Mouse (Mus musculus) layer of hippocampus, adult 2 months (tissue): Measurements from ENCODE around the gene Atxn7l3. TPM values are rescaled to one million over a fixed set of nuclear protein-coding genes. Genes with fewer than 3 reads are reported as not detected.
A peak's percentile ranks its signal among the peaks of the same experiment; 100 is the strongest.

Source experiments
- DNase-seq, 2 experiments: peaks; one replicate each; pipeline ENCODE4 v3.0.0; 2022; ENCODE audit warnings: low spot score in 2 of 2
- H3K27ac ChIP-seq: fragments of 200-600 bp; 2 replicates; pipeline ENCODE4 v1.8.1; 2022
- H3K4me3 ChIP-seq: fragments of 200-600 bp; 2 replicates; pipeline ENCODE4 v1.8.1; 2022; ENCODE audit warnings: mild to moderate bottlenecking
- CTCF ChIP-seq: fragments of 200-600 bp; conservative IDR thresholded peaks from 2 replicates; pipeline ENCODE4 v1.8.1; 2022; ENCODE audit warnings: antibody characterized with exemption, mild to moderate bottlenecking, moderate library complexity
- total RNA-seq, 2 experiments: library from RNA; stranded (reverse); gene quantifications; 2 replicates each; pipeline ENCODE4 v1.2.3; 2021

The Atxn7l3 gene
- total RNA-seq, 2 experiments from 2014 or later: 165 to 169 TPM

- no peak overlapping the region for H3K4me3 ChIP-seq
- H3K27ac ChIP-seq: no peak overlapping the region
- no peak for DNase-seq
- peak; percentile 48 for TF ChIP-seq CTCF
Measured at GRCm38 (mm10) chr11:102258521-102258920, 37.9 kb downstream of the Atxn7l3 start.

- no peak overlapping the region for H3K4me3 ChIP-seq
- H3K27ac ChIP-seq: no peak overlapping the region
- DNase-seq: no peak
- no peak for TF ChIP-seq CTCF
Measured at GRCm38 (mm10) chr11:102258095-102258494, 38.3 kb downstream of the Atxn7l3 start.

DNA sequence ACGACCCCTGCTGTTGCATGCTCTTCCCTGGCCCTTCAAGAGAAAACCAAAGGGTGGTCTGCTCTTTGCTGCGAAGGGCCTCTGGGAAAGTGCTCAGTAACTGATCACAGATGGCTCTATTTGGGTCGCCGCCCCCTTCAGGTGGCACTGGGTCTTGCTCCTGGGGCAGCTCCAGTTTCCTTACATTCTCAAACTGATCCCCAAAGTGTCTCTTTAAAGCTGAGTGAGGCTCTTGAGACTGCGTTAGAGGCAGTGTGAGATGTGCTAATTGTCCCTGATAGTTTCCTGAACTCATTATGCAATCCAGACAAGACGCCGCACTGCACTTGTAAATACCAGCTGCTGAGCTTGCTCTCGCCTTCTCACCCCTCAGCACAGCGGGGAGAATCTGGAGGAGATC, 38.9 kb downstream of the Atxn7l3 start:
- peak; percentile 66 for TF ChIP-seq CTCF
- Histone ChIP-seq H3K4me3 (no peak overlapping the region), H3K27ac (no peak overlapping the region)
- DNase-seq: no peak

DNA sequence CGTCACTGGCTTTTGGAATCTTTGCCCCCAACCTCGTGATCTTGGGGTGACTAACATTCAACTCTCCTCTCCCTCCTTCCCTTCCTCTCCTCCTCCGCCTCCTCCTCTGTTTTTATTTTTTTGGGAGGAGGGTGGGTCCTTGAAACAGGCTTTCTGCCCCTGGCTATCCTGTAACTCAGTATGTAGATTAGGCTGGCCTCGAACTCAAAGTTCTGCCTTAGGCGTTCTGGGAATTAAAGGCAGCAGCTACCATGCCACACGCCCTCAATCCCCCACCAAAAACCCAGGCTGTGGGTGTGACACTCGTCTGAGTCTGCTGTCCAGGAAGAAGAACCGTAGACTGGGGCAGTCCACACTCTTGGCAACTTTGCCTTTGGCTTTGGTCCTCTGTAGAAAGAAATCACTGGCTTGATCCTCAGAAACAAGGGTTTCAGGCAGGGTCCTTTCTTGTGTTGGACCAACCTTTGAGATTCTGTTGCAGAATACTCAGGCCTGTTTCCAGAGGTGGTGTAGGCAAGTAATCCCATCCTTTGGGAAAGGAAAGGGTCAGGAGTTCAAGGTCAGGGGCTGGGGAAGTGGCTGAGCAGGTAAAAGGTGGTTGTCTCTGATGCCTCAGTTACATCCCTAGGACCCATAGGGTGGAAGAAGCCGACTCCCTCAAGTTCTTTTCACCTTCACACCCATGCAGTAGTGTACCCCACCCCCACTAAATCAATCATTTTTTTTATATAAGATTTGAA, 46.9 kb downstream of the Atxn7l3 start:
- TF ChIP-seq CTCF: no peak
- DNase-seq: no peak
- Histone ChIP-seq H3K27ac (no peak overlapping the region), H3K4me3 (no peak overlapping the region; the same call in 1 of the 2 replicates)

GRCm38 (mm10) chr11:102248630-102249230, 47.7 kb downstream of the Atxn7l3 start, which contains the start of gene BC030867:
TSS of gene BC030867 (plus strand) at chr11:102248882.
- Histone ChIP-seq H3K27ac (no peak within 1 kb of the TSS), H3K4me3 (peak within 1 kb of the TSS; percentile 55)
- peak; percentile 89 to 96 for DNase-seq
- peak; percentile 85 for TF ChIP-seq CTCF

DNA sequence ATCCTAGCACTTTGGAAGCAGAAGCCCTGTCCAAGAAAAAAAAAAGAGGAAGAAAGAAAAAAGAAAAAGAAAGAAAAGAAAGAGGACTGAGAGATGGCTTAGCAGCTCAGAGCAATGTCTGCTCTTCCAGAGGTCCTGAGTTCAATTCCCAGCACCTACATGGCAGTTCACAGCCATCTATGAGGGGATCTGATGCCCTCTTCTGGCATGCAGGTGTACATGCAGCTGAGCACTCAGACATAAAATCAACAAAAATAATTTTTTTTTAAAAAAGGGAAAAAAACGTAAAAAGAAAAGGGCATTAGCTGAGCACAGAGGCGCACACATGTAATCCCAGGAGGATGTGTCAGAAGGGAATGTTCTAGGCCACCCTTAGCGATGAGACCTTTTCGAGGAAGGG, 49.6 kb downstream of the Atxn7l3 start:
- peak; percentile 57 for TF ChIP-seq CTCF
- no peak for DNase-seq
- no peak overlapping the region for H3K27ac ChIP-seq
- no peak overlapping the region for H3K4me3 ChIP-seq

DNA sequence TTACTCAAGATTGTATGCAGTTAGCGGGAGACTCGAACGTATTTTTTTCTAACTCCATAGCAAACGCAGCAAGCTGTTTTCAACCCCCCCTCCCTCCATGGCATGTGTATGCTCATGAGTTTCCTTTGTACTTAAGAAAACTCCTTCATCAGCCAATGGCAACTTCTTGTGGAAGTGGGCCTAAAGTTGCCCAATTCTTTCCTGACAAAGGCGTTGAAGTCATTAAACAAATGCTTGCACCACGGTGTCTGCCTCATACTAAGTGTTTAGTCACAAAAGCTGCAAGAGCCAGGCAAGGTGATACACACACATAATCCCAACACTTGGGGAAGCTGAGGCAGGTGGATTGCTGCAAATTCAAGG, 50.2 kb downstream of the Atxn7l3 start:
- no peak for DNase-seq
- Histone ChIP-seq H3K27ac (no peak overlapping the region), H3K4me3 (no peak overlapping the region)
- no peak for TF ChIP-seq CTCF

DNA sequence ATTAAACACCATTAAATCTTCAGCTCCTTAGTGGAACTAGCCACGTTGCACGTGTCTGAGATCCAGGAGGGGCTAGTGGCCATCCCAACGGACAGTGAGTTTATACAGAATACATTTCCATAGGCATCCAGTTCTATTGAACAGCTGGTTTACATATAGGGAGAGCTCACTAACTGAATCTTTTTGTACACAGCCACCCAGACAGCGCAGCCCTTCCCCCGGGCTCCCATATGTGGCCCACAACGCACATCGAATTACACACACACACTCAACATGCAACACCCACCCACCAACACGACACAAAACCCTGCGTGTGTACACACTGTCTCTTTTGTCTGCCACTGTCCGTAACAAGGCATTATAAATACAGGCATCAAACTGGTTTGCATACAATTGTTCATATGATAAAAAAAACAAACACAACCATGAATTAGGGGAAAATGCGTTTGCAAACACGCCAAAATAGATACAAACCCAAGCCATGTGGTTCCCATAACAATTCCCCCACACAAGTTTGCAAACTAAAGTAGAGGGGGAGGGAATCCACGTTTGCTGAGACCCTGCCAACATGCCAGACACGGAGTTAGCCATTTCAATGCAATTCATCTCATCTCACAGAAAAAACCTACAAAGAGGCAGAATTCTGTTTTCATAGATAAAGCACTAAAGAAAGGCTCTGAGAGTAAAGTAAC, 50.7 kb downstream of the Atxn7l3 start:
- Histone ChIP-seq H3K4me3 (peak overlapping the region; percentile 52), H3K27ac (peak overlapping the region; percentile 61; the same call in 1 of the 2 replicates)
- DNase-seq: no peak
- TF ChIP-seq CTCF: no peak

GRCm38 (mm10) chr11:102244926-102245449, 51.4 kb downstream of the Atxn7l3 start:
- peak overlapping the region; percentile 61; the same call in 1 of the 2 replicates for H3K27ac ChIP-seq
- no peak for TF ChIP-seq CTCF
- peak overlapping the region; percentile 52 for H3K4me3 ChIP-seq
- peak; percentile 71 to 87 for DNase-seq

- Histone ChIP-seq H3K4me3 (no peak overlapping the region), H3K27ac (no peak overlapping the region)
- DNase-seq: no peak
- peak; percentile 43 for TF ChIP-seq CTCF
Measured at GRCm38 (mm10) chr11:102241874-102242273, 54.6 kb downstream of the Atxn7l3 start.

- no peak for DNase-seq
- H3K4me3 ChIP-seq: no peak overlapping the region
- no peak overlapping the region for H3K27ac ChIP-seq
- TF ChIP-seq CTCF: no peak
Measured at GRCm38 (mm10) chr11:102241246-102241645, 55.2 kb downstream of the Atxn7l3 start.

DNA sequence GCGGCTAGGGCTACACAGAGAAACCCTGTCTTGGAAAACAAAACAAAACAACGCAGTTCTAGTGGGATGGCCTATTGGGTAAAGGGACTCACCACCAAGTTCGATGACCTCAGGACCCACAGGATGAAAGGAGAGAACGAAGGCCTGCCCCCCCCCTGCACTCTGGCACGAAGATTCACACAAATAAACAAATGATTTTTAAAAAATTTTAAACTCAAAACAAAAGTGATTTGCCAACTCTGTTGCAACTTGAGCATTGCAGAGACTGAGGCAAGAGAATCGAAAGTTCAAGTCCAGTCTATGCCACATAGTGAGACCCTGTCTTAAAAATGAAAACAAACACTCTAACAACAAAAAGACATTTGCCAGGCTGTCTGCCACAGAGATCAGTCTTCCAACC, 55.8 kb downstream of the Atxn7l3 start:
- no peak for DNase-seq
- H3K27ac ChIP-seq: no peak overlapping the region
- no peak overlapping the region for H3K4me3 ChIP-seq
- no peak for TF ChIP-seq CTCF

Other genes starting within 250 kb of the Atxn7l3 start
- 100 to 1,000 TPM; 147 to 149 TPM for gene Mpp2, start 208.1 kb downstream of the Atxn7l3 start, total RNA-seq
- not detected for gene Ppy, start 195.3 kb downstream of the Atxn7l3 start, total RNA-seq
- not detected for gene Pyy, start 188.8 kb downstream of the Atxn7l3 start, total RNA-seq
- gene Nags, start 151.1 kb downstream of the Atxn7l3 start, total RNA-seq: not detected
- gene Tmem101, start 140.2 kb downstream of the Atxn7l3 start, total RNA-seq: 10 to 100 TPM; 26.5 to 27.1 TPM
- 10 to 100 TPM; 56.6 to 56.9 TPM for gene Lsm12, start 111.3 kb downstream of the Atxn7l3 start, total RNA-seq
- gene G6pc3, start 107.0 kb downstream of the Atxn7l3 start, total RNA-seq: 10 to 100 TPM; 58.2 to 59.7 TPM
- gene Hdac5, start 66.5 kb downstream of the Atxn7l3 start, total RNA-seq: 100 to 1,000 TPM; 233 to 243 TPM
- gene BC030867, start 47.7 kb downstream of the Atxn7l3 start, total RNA-seq: 1 to 10 TPM; 1.0 to 1.1 TPM
- gene Asb16, start 27.9 kb downstream of the Atxn7l3 start, total RNA-seq: 1 to 10 TPM; 2.0 TPM
- 10 to 100 TPM; 61.1 to 67.4 TPM for gene Tmub2, start 11.7 kb downstream of the Atxn7l3 start, total RNA-seq
- 100 to 1,000 TPM; 122 to 138 TPM for gene Ubtf, start 23.1 kb upstream of the Atxn7l3 start, total RNA-seq
- gene Slc4a1, start 69.6 kb upstream of the Atxn7l3 start, total RNA-seq: under 1 TPM; 0.15 to 0.23 TPM
- 100 to 1,000 TPM; 482 to 488 TPM for gene Rundc3a, start 96.8 kb upstream of the Atxn7l3 start, total RNA-seq
- 10 to 100 TPM; 62.5 to 62.6 TPM for gene Slc25a39, start 111.3 kb upstream of the Atxn7l3 start, total RNA-seq
- 10 to 100 TPM; 60.6 to 66.4 TPM for gene Grn, start 133.7 kb upstream of the Atxn7l3 start, total RNA-seq
- 100 to 1,000 TPM in 1 of 2 experiments, 10 to 100 TPM in 1; 92.5 to 102 TPM for gene Fam171a2, start 151.1 kb upstream of the Atxn7l3 start, total RNA-seq
- 1 to 10 TPM; 2.3 to 3.5 TPM for gene Itga2b, start 173.5 kb upstream of the Atxn7l3 start, total RNA-seq